Mouse (Mus musculus): ENCODE measurements around the gene Aldh2.

DNA sequence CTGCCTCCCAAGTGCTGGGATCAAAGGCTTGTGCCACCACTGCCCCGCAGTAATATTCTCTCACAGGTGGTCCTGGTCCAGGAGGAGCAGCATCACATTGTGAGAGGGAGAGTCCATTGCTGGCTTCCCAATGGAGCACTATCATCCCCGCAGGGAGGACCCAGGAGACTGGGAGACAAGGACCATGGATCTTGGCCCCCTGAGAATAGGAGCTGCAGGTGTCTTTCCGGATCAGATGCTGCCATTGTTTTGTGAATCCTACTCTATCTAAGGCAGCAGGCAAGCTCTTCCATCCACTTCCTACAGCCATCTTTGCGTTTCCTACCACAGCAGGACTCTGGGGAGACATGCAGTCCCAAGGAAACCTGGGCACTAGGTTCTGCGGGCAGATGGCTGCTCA, 7.9 kb downstream of the Aldh2 start:
- TF ChIP-seq CTCF (conservative IDR thresholded peaks at IDR 0.05; ENCODE audit: insufficient read depth, insufficient read length, low read depth, low read length) (no peak), POLR2A (IDR thresholded peaks at IDR 0.05; ENCODE audit: low read depth, low read length) (no peak)

Measured in kidney, adult 2 months (tissue).